Mouse (Mus musculus): ENCODE measurements at regions not wholly inside any gene's neighbourhood (a gene's known extent, or its start where the extent isn't known, plus 50 kb on each side); places are given as distances from the start of the nearest gene placed in this dataset.

GRCm38 (mm10) chr2:95839530-95839929 is 478.4 kb upstream of the Lrrc4c start:
- TF ChIP-seq CTCF (IDR thresholded peaks at IDR 0.05; ENCODE audit: borderline replicate concordance, extremely low read depth, insufficient read depth, insufficient read length) (no peak), POLR2A (IDR thresholded peaks at IDR 0.05; ENCODE audit: borderline replicate concordance, extremely low read depth, insufficient read depth, insufficient read length, poor library complexity, severe bottlenecking) (no peak)

Measured in brain, embryonic 14.5 days (tissue).